In the genomic region with DNA sequence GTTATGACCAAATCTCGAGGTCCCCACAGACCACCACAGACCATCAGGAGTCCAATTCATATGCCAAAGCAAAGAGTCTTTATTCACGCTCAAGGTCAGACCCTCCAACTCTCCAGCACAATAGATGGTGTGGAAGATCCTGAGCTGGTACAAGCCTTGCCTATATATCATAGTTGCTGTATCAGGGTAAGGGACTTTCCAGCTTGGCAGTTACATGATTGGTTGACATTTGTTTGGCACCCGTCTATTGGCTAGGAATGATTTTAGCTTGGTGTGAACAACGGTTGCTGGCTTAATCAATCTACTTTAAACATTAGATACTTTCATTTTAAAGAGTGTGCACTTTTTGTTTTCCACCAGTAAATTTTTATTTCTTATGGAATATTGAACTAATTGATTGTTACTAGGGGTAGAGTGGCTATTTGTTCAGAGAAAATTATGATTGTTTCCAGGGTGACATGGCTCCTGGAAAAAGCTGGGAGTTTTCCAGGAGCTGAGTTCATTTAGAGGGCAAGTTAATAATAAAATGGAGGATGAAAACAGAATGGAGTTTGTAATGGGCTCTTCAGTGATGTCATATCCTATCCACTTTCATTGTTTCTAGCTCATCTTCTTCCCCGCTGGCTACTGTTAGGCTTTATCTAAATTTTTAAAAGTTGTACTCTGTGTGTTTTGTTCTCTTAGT, we compare ENCODE assay signal across 20 mouse cellular contexts.
A peak's percentile ranks its signal among the peaks of the same experiment; 100 is the strongest.
DNase-seq lines count a peak whose midpoint lies in the region; ATAC-seq and TF ChIP-seq lines count a peak whose summit lies in the region.
"Had no signal": no experiment of that assay in that cellular context is flagged by ENCODE, and none has a peak within 500 bp of the region (broad histone marks: within the 10 kb centered on the region; RNA-seq: fewer than 3 reads in every experiment).

No protein-coding gene starts in this region.

- WGBS in heart, embryonic 12.5 days = 73% methylated on average over 5 of the region's 5 CpGs
- WGBS in lung, embryonic 14.5 days = 49% methylated on average over 5 of the region's 5 CpGs
- 52% methylated on average over 5 of the region's 5 CpGs for WGBS in heart, embryonic 16.5 days
- 86% methylated on average over 5 of the region's 5 CpGs for WGBS in forebrain, embryonic 14.5 days
- 83% methylated on average over 5 of the region's 5 CpGs for WGBS in forebrain, embryonic 15.5 days

- no peak overlapping the region for H3K4me3 ChIP-seq in heart, embryonic 12.5 days
- H3K4me3 ChIP-seq in lung, embryonic 14.5 days (ENCODE audit: low read depth, low read length) = no peak overlapping the region
- H3K4me3 ChIP-seq in heart, embryonic 16.5 days (ENCODE audit: low read length) = no peak overlapping the region
- H3K4me3 ChIP-seq in forebrain, embryonic 14.5 days (ENCODE audit: low read depth, low read length) = no peak overlapping the region
- H3K4me3 ChIP-seq in forebrain, embryonic 15.5 days = no peak overlapping the region
- H3K4me3 ChIP-seq: embryonic facial prominence, embryonic 12.5 days; hindbrain, embryonic 10.5 days had no signal

- no peaks in the 10 kb centered on the region for H3K27me3 ChIP-seq in heart, embryonic 12.5 days (replicated peaks)
- H3K27me3 ChIP-seq in lung, embryonic 14.5 days (ENCODE audit: insufficient read depth, low read length) = no peaks in the 10 kb centered on the region
- H3K27me3 ChIP-seq in heart, embryonic 16.5 days (ENCODE audit: control insufficient read depth, insufficient read depth, low read length) = no peaks in the 10 kb centered on the region
- no peaks in the 10 kb centered on the region for H3K27me3 ChIP-seq in forebrain, embryonic 14.5 days (replicated peaks; ENCODE audit: control insufficient read depth, insufficient read depth, low read length)
- H3K27me3 ChIP-seq in forebrain, embryonic 15.5 days = no peaks in the 10 kb centered on the region
- H3K27me3 ChIP-seq: CH12.LX; embryonic facial prominence, embryonic 12.5 days had no signal

- TF ChIP-seq CTCF in lung, embryonic 14.5 days (IDR thresholded peaks at IDR 0.05; ENCODE audit: low read depth) = no peak

- H3K36me3 ChIP-seq in heart, embryonic 12.5 days = no peaks in the 10 kb centered on the region
- H3K36me3 ChIP-seq in lung, embryonic 14.5 days (ENCODE audit: insufficient read depth) = no peaks in the 10 kb centered on the region
- H3K36me3 ChIP-seq in heart, embryonic 16.5 days (ENCODE audit: control insufficient read depth, insufficient read depth) = no peaks in the 10 kb centered on the region
- H3K36me3 ChIP-seq in forebrain, embryonic 14.5 days (ENCODE audit: control insufficient read depth, insufficient read depth, low read length) = no peaks in the 10 kb centered on the region
- H3K36me3 ChIP-seq in forebrain, embryonic 15.5 days = no peaks in the 10 kb centered on the region
- H3K36me3 ChIP-seq: embryonic facial prominence, embryonic 12.5 days; hindbrain, embryonic 10.5 days had no signal

- no peak overlapping the region for H3K9ac ChIP-seq in heart, embryonic 12.5 days
- H3K9ac ChIP-seq in lung, embryonic 14.5 days = no peak overlapping the region
- H3K9ac ChIP-seq in heart, embryonic 16.5 days (ENCODE audit: low read length) = no peak overlapping the region
- H3K9ac ChIP-seq in forebrain, embryonic 14.5 days (ENCODE audit: low read length) = no peak overlapping the region
- no peak overlapping the region for H3K9ac ChIP-seq in forebrain, embryonic 15.5 days (replicated peaks)
- H3K9ac ChIP-seq: embryonic facial prominence, embryonic 12.5 days; forebrain, postnatal 0 days; hindbrain, embryonic 14.5 days had no signal

- DNase-seq in heart, adult 8-10 months (ENCODE audit: low spot score) = peak; percentile 26
- peak; percentile 50 for DNase-seq in lung, embryonic 14.5 days
- DNase-seq in lung, adult 18-20 months = no peak
- DNase-seq in forebrain, embryonic 14.5 days (ENCODE audit: low spot score) = no peak
- DNase-seq: adrenal gland, adult 8-10 months; adrenal gland, postnatal 36 days; cerebellum, adult 11 months; cerebellum, adult 8-10 months; cerebellum, postnatal 14 days; forebrain, postnatal 0 days; gastrocnemius, postnatal 14 days; kidney, adult 2 months had no signal

- H3K9me3 ChIP-seq in heart, embryonic 12.5 days (replicated peaks) = no peaks in the 10 kb centered on the region
- H3K9me3 ChIP-seq in lung, embryonic 14.5 days (ENCODE audit: low read depth, low read length) = no peaks in the 10 kb centered on the region
- no peaks in the 10 kb centered on the region for H3K9me3 ChIP-seq in heart, embryonic 16.5 days (replicated peaks; ENCODE audit: control insufficient read depth, low read length)
- no peaks in the 10 kb centered on the region for H3K9me3 ChIP-seq in forebrain, embryonic 14.5 days (replicated peaks; ENCODE audit: control insufficient read depth, low read length)
- H3K9me3 ChIP-seq in forebrain, embryonic 15.5 days = no peaks in the 10 kb centered on the region
- H3K9me3 ChIP-seq: embryonic facial prominence, embryonic 12.5 days; hindbrain, embryonic 10.5 days had no signal

- H3K4me1 ChIP-seq in heart, embryonic 12.5 days (replicated peaks) = no peaks in the 10 kb centered on the region
- no peaks in the 10 kb centered on the region for H3K4me1 ChIP-seq in lung, embryonic 14.5 days (ENCODE audit: insufficient read depth)
- H3K4me1 ChIP-seq in heart, embryonic 16.5 days (ENCODE audit: control insufficient read depth, insufficient read depth, low read length) = peaks cover 2% of the 10 kb centered on the region; the same call in 1 of the 2 replicates
- H3K4me1 ChIP-seq in forebrain, embryonic 14.5 days (ENCODE audit: control insufficient read depth, insufficient read depth, low read length) = no peaks in the 10 kb centered on the region
- 0 out of 2 replicates have a peak, but pooled peaks cover 6% of the 10 kb centered on the region for H3K4me1 ChIP-seq in forebrain, embryonic 15.5 days
- H3K4me1 ChIP-seq: embryonic facial prominence, embryonic 12.5 days; hindbrain, embryonic 10.5 days had no signal

- H3K4me2 ChIP-seq in heart, embryonic 12.5 days = no peak overlapping the region
- H3K4me2 ChIP-seq in lung, embryonic 14.5 days = no peak overlapping the region
- no peak overlapping the region for H3K4me2 ChIP-seq in heart, embryonic 16.5 days (ENCODE audit: low read depth, low read length)
- no peak overlapping the region for H3K4me2 ChIP-seq in forebrain, embryonic 14.5 days (ENCODE audit: low read length)
- H3K4me2 ChIP-seq in forebrain, embryonic 15.5 days (replicated peaks) = no peak overlapping the region
- H3K4me2 ChIP-seq: embryonic facial prominence, embryonic 12.5 days; hindbrain, embryonic 14.5 days had no signal

- no peak overlapping the region for H3K27ac ChIP-seq in heart, embryonic 12.5 days (ENCODE audit: poor library complexity, severe bottlenecking)
- H3K27ac ChIP-seq in lung, embryonic 14.5 days (ENCODE audit: low read depth) = no peak overlapping the region
- H3K27ac ChIP-seq in heart, embryonic 16.5 days (ENCODE audit: low read length) = peak overlapping the region; percentile 55
- H3K27ac ChIP-seq in forebrain, embryonic 14.5 days (ENCODE audit: low read depth, low read length) = no peak overlapping the region
- no peak overlapping the region for H3K27ac ChIP-seq in forebrain, embryonic 15.5 days (replicated peaks)
- H3K27ac ChIP-seq: embryonic facial prominence, embryonic 12.5 days; hindbrain, embryonic 10.5 days; hindbrain, embryonic 14.5 days had no signal

- ATAC-seq in heart, embryonic 12.5 days (ENCODE audit: insufficient number of reproducible peaks, low FRiP score) = no peak
- ATAC-seq in lung, embryonic 14.5 days (ENCODE audit: insufficient read depth) = no peak
- ATAC-seq in heart, embryonic 16.5 days (replicated peaks; ENCODE audit: extremely low read depth, insufficient read depth, low FRiP score) = no peak
- no peak for ATAC-seq in forebrain, embryonic 14.5 days
- no peak for ATAC-seq in forebrain, embryonic 15.5 days (replicated peaks)
- ATAC-seq: forebrain, postnatal 0 days; intestine, embryonic 16.5 days had no signal

Comparison
In these comparisons a context has a peak if more than half of its experiments do, and no peak if none do; other contexts are left out.
1. DNase-seq: peak in heart, adult 8-10 months (single experiment) and lung, embryonic 14.5 days (single experiment); none in lung, adult 18-20 months (0 of 2) and forebrain, embryonic 14.5 days (single experiment).